Mouse (Mus musculus) bone marrow macrophage, adult 2 months (primary cell): ENCODE data around the gene Trpc1.

Source experiments
- CTCF ChIP-seq: IDR thresholded peaks from 2 replicates; pipeline ENCODE4 v1.5.1; 2012; ENCODE audit warnings: low read depth, mild to moderate bottlenecking, low read length, moderate library complexity
- POLR2A ChIP-seq: IDR thresholded peaks from 2 replicates; pipeline ENCODE4 v1.6.1; 2012; ENCODE audit warnings: mild to moderate bottlenecking, low read depth, low read length, borderline replicate concordance

- TF ChIP-seq CTCF: no peak
- no peak for TF ChIP-seq POLR2A
These were observed 37.6 kb downstream of the Trpc1 start for GRCm38 (mm10) chr9:95712574-95712973.
